Mouse (Mus musculus) adrenal gland, postnatal 25 days (tissue): Measurements from ENCODE around the gene Tekt4. TPM values are rescaled to one million over a fixed set of nuclear protein-coding genes. Genes with fewer than 3 reads are reported as not detected.
A peak's percentile ranks its signal among the peaks of the same experiment; 100 is the strongest.

Experiments
- DNase-seq: peaks from one replicate; pipeline ENCODE4 v3.0.0; 2021; ENCODE audit warnings: mixed read lengths
- total RNA-seq: library from RNA; stranded (reverse); gene quantifications from 2 replicates; pipeline ENCODE4 v1.2.3, GENCODE M21; 2021

Tekt4 gene
- total RNA-seq, 1 experiment from 2014 or later = not detected

GRCm38 (mm10) chr17:25433223-25433616 is 21.2 kb upstream of the Tekt4 start:
- DNase-seq = no peak

- DNase-seq = peak; percentile 81
Measured at GRCm38 (mm10) chr17:25433617-25434606, 20.5 kb upstream of the Tekt4 start, which contains the start of gene Cacna1h. Cacna1h (minus strand) TSS chr17:25433783.

- DNase-seq = no peak
Measured at GRCm38 (mm10) chr17:25441417-25441816, 13.0 kb upstream of the Tekt4 start.

- DNase-seq = no peak
Measured at GRCm38 (mm10) chr17:25442889-25443288, 11.5 kb upstream of the Tekt4 start.

GRCm38 (mm10) chr17:25445074-25445473 is 9.3 kb upstream of the Tekt4 start:
- no peak for DNase-seq

GRCm38 (mm10) chr17:25445841-25446240 is 8.6 kb upstream of the Tekt4 start:
- DNase-seq = no peak

GRCm38 (mm10) chr17:25447865-25448264 is 6.5 kb upstream of the Tekt4 start:
- no peak for DNase-seq

- DNase-seq = no peak
Measured at GRCm38 (mm10) chr17:25450329-25450728, 4.1 kb upstream of the Tekt4 start.

- DNase-seq = no peak
Measured at GRCm38 (mm10) chr17:25452246-25452965, 2.0 kb upstream of the Tekt4 start.

- no peak for DNase-seq
Measured at GRCm38 (mm10) chr17:25456540-25456939, 2.1 kb downstream of the Tekt4 start.

GRCm38 (mm10) chr17:25462236-25462875 is 7.9 kb downstream of the Tekt4 start:
- no peak for DNase-seq

GRCm38 (mm10) chr17:25463326-25463945 is 9.0 kb downstream of the Tekt4 start:
- no peak for DNase-seq

- DNase-seq = no peak
Measured at GRCm38 (mm10) chr17:25464091-25464490, 9.7 kb downstream of the Tekt4 start.

GRCm38 (mm10) chr17:25466257-25466656 is 11.8 kb downstream of the Tekt4 start:
- no peak for DNase-seq

- peak; percentile 36 for DNase-seq
Measured at GRCm38 (mm10) chr17:25467781-25468180, 13.4 kb downstream of the Tekt4 start.

- peak; percentile 61 for DNase-seq
Measured at GRCm38 (mm10) chr17:25468301-25468700, 13.9 kb downstream of the Tekt4 start.

GRCm38 (mm10) chr17:25469798-25470197 is 15.4 kb downstream of the Tekt4 start:
- peak; percentile 62 for DNase-seq

- DNase-seq = no peak
Measured at GRCm38 (mm10) chr17:25471418-25471817, 17.0 kb downstream of the Tekt4 start.

GRCm38 (mm10) chr17:25472044-25472443 is 17.6 kb downstream of the Tekt4 start:
- no peak for DNase-seq

- peak; percentile 47 for DNase-seq
Measured at GRCm38 (mm10) chr17:25474330-25475077, 20.1 kb downstream of the Tekt4 start.
